Mouse (Mus musculus) urinary bladder, adult 18-20 months (tissue): ENCODE measurements around the gene Gli1.
"Not testable (repeated sequence)": the region's sequence is repeated elsewhere in the genome, so short reads cannot be mapped to it uniquely, and the experiment has no call there.

Source experiments
- DNase-seq, 2 experiments: peaks; one replicate each; pipeline ENCODE4 v3.0.0; 2022; ENCODE audit warnings: low spot score in 2 of 2, mixed read lengths in 2 of 2

Gene Gli1

GRCm38 (mm10) chr10:127322178-127322577 lies 19.6 kb downstream of the Gli1 start:
- DNase-seq: no peak

- no peak for DNase-seq
These were observed 20.2 kb downstream of the Gli1 start, which contains the start of gene Arhgap9 for GRCm38 (mm10) chr10:127321621-127322020. TSS of gene Arhgap9 (plus strand) at chr10:127321964.

- DNase-seq: no peak
These were observed 21.8 kb downstream of the Gli1 start for GRCm38 (mm10) chr10:127319969-127320368.

- DNase-seq: no peak
These were observed 23.8 kb downstream of the Gli1 start for GRCm38 (mm10) chr10:127318009-127318408.

GRCm38 (mm10) chr10:127317277-127317676 lies 24.5 kb downstream of the Gli1 start:
- DNase-seq: no peak

- not testable (repeated sequence) for DNase-seq
These were observed 26.8 kb downstream of the Gli1 start for GRCm38 (mm10) chr10:127314950-127315349.

GRCm38 (mm10) chr10:127313516-127313915 lies 28.3 kb downstream of the Gli1 start:
- DNase-seq: not testable (repeated sequence)

- DNase-seq: no peak
These were observed 28.9 kb downstream of the Gli1 start for GRCm38 (mm10) chr10:127312858-127313257.

GRCm38 (mm10) chr10:127312356-127312676 lies 29.5 kb downstream of the Gli1 start:
- peak in 1 of 2 experiments; percentile 58 for DNase-seq

GRCm38 (mm10) chr10:127311476-127312355 lies 30.1 kb downstream of the Gli1 start, which contains the start of gene Mars:
TSS of gene Mars (minus strand) at chr10:127311786.
- DNase-seq: peak; percentile 87 to 93

GRCm38 (mm10) chr10:127310523-127311475 lies 31.0 kb downstream of the Gli1 start:
- DNase-seq: no peak

GRCm38 (mm10) chr10:127309167-127309566 lies 32.6 kb downstream of the Gli1 start:
- DNase-seq: not testable (repeated sequence)

GRCm38 (mm10) chr10:127303136-127303535 lies 38.6 kb downstream of the Gli1 start:
- no peak for DNase-seq

GRCm38 (mm10) chr10:127300361-127300760 lies 41.4 kb downstream of the Gli1 start:
- DNase-seq: no peak

- DNase-seq: no peak
These were observed 44.5 kb downstream of the Gli1 start for GRCm38 (mm10) chr10:127297015-127297871.

- DNase-seq: no peak
These were observed 45.6 kb downstream of the Gli1 start for GRCm38 (mm10) chr10:127295986-127296794.

GRCm38 (mm10) chr10:127294895-127295510 lies 46.8 kb downstream of the Gli1 start:
- DNase-seq: no peak

GRCm38 (mm10) chr10:127293590-127294113 lies 48.1 kb downstream of the Gli1 start:
- no peak for DNase-seq

- no peak for DNase-seq
These were observed 48.7 kb downstream of the Gli1 start for GRCm38 (mm10) chr10:127292987-127293538.
